Mouse (Mus musculus): ENCODE measurements around the gene Gm20388. TPM values are rescaled to one million over a fixed set of nuclear protein-coding genes. Genes with fewer than 3 reads are reported as not detected.

Gm20388 gene
- polyA plus RNA-seq, 1 experiment from 2014 or later = 47.1 TPM

DNA sequence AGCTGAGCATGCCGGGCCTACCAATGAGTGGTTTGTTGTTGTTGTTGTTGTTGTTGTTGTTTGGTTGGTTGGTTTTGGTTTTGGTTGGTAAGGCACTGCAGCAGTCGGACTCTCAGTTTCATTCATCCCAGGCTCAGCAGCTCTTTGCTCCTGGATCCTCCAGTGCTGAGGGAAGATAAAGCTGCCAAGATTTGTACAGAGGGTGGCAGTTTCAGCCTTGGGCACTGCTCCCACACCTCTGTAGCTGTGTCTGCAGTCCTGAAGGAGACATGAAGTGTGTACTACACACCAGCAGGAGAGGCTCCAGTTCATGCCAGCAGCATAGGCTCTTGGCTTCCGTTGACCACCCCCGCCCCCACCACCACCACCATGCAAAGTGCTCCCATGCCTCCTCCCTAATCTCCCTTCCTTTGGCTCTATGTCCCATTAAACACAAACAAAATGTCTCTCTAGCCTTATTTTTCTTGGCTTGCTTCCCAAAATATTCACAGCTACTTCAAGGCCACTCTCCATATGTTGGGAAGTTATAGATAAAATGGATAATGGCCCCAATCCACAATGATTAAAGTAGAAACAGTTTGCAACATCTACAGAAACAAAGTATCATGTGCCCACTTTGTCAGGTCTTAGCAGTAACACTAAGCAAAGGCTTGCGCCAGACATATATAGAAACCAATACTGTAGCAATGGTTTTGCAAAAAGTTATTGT, 3740.9 kb downstream of the Gm20388 start:
- no peaks in the 10 kb centered on the region for H3K36me3 ChIP-seq (ENCODE audit: inconsistent target)
- H3K27ac ChIP-seq = no peak overlapping the region
- 86% methylated on average over 4 of the region's 5 CpGs for WGBS (ENCODE audit: missing documents)
- H3K79me2 ChIP-seq (ENCODE audit: inconsistent target) = no peaks in the 10 kb centered on the region
- no peak overlapping the region for H3K4me3 ChIP-seq (ENCODE audit: inconsistent target)

DNA sequence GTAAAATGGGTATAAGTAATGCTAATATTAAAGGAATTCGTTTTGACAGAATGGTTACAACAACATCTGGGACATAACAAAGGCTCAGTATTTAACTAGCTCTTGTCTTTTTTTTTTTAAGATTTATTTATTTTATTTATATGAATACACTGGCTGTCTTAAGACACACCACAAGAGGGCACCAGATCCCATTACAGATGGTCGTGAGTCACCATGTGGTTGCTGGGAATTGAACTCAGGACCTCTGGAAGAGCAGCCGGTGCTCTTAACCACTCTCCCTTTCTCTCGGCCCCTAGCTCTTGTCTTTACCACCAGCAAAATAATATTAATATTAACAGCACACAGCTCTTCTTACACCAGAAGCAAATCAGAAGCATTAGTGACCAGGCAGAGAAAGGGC, 3742.0 kb downstream of the Gm20388 start:
- Histone ChIP-seq H3K36me3 (ENCODE audit: inconsistent target) (no peaks in the 10 kb centered on the region), H3K4me3 (ENCODE audit: inconsistent target) (no peak overlapping the region), H3K79me2 (ENCODE audit: inconsistent target) (no peaks in the 10 kb centered on the region), H3K27ac (no peak overlapping the region)
- WGBS (ENCODE audit: missing documents) = 79% methylated on average over 4 of the region's 4 CpGs

DNA sequence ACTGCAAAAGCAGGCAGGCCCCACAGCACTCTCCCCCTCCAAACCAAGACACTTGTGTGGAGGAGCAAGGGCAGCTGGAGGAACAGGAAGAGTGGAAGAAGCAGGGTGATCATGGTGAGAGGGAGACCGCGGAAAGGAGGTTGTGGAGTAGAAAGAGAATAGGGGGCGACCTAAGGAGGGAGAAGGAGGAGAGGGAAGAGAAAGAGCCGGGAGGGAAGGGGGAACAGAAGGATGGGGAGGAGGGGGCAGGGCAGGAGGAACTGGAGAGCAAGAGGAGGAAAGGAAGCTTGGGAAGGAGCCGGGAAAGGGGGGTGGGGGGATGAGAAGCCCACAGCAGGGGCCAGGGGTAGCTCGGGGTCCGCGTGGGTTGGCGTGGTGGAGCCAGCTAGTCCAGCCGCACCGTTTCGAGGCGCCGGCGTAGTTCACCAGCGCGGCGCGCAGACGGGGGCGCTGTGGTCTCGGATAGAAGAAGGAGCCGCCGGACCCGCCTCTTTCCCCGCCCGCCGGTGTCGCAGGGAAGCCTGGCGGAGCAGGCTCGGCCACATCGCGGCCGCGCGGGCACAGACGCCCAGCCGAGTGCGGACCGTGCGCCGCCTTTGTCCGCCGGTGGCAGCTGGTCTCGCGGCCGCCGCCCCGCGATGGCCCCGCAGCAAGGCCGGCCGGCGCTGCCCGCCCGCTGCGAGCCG, 3742.8 kb downstream of the Gm20388 start, which contains the start of gene Rhou:
Gene Rhou (plus strand): TSS at position 622 of the 686 bp plus-strand sequence.
- Histone ChIP-seq H3K4me3 (ENCODE audit: inconsistent target) (no peak within 1 kb of the TSS), H3K27ac (no peak within 1 kb of the TSS), H3K36me3 (ENCODE audit: inconsistent target) (no peaks in the 10 kb centered on the region), H3K79me2 (ENCODE audit: inconsistent target) (no peaks in the 10 kb centered on the region)
- WGBS (ENCODE audit: missing documents) = under 1% methylated on average over 35 of the region's 58 CpGs

DNA sequence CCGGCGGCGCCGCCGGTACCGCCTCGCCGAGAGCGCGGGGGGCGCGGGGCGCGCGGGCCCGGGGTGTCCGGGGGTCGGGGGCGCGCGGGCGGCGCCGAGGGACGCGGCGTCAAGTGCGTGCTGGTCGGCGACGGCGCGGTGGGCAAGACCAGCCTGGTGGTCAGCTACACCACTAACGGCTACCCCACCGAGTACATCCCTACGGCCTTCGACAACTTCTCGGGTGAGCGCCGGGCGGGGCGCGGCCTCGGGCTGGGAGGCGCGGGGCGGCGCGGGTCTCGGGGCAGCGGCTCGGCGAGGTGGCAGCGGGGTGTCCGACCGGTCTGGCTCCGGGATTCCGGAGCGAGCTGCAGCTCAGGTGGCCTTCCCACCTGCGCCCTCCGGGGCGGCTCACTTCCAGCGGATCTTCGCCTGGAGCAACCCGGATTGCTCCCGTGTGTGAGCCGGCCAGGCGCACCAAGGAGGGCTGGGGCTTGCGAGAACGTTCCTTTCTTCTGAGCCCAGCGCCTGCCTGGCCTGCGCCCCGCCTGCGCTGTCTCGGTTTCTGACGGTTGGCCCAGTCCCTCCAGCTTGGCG, 3743.4 kb downstream of the Gm20388 start:
- Histone ChIP-seq H3K4me3 (ENCODE audit: inconsistent target) (no peak overlapping the region), H3K36me3 (ENCODE audit: inconsistent target) (no peaks in the 10 kb centered on the region), H3K27ac (no peak overlapping the region), H3K79me2 (ENCODE audit: inconsistent target) (no peaks in the 10 kb centered on the region)
- 4% methylated on average over 74 of the region's 77 CpGs for WGBS (ENCODE audit: missing documents)

DNA sequence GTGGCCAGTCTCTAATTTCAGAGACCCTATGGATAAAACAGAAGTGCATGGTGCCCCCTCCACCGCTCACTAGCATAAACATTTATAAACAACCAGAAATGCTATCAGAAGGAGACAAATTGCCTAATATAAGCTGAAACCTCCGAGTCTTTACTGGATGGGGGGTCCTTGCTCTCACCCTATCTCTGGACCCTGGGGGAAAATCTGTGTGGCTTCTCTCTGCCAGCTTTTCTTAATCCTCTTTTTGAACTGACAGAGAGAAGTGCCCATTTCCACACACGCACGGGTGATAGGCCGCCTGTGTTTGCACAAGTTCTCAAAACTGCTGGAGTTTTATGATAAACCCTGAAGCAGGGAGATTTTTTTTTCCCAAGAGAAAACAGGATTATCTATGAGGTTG, 3744.1 kb downstream of the Gm20388 start:
- WGBS (ENCODE audit: missing documents) = 71% methylated on average over 5 of the region's 5 CpGs
- H3K36me3 ChIP-seq (ENCODE audit: inconsistent target) = no peaks in the 10 kb centered on the region
- no peak overlapping the region for H3K4me3 ChIP-seq (ENCODE audit: inconsistent target)
- H3K27ac ChIP-seq = no peak overlapping the region
- H3K79me2 ChIP-seq (ENCODE audit: inconsistent target) = no peaks in the 10 kb centered on the region

DNA sequence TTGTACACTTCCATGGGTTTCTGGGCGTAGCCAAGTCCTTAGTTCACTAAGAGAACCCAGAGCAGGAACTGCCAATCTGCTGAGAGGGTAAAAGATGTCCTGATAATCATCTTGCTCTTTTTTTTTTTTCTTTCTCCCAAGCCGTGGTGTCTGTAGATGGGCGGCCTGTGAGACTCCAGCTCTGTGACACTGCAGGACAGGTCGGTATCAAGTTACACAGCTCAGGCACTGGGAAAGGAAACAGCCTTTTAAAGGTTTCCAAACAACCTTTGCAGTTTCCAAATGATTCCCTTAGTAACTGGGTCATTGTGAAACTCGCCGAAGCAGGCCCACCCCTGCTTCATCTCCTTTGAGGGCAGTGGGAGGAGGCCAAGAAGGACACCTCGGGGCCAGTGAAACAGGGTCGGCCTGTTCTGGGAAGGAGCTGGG, 3744.7 kb downstream of the Gm20388 start:
- Histone ChIP-seq H3K4me3 (ENCODE audit: inconsistent target) (no peak overlapping the region), H3K27ac (no peak overlapping the region), H3K79me2 (ENCODE audit: inconsistent target) (no peaks in the 10 kb centered on the region), H3K36me3 (ENCODE audit: inconsistent target) (no peaks in the 10 kb centered on the region)
- 52% methylated on average over 8 of the region's 8 CpGs for WGBS (ENCODE audit: missing documents)

DNA sequence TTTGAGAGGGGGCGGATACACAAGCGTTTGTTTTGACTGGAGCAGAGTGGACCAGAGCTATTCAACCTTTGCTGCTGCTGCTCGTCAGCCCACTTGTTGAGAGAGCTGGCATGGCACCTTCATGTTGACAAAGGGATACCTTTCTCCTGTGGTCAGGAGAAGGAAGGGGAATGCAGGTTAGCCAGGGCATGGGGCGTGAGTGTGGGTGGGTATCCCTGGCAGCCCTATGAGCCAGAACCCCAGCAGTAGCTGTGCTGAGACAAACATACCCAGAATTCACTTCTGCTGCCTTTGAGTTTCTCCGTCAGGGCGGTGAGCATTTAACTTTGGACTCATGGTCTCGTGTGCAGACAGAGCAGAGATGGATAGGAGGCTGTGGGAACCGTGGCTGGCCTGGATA, 3747.2 kb downstream of the Gm20388 start:
- no peak overlapping the region for H3K4me3 ChIP-seq (ENCODE audit: inconsistent target)
- H3K27ac ChIP-seq = no peak overlapping the region
- H3K36me3 ChIP-seq (ENCODE audit: inconsistent target) = no peaks in the 10 kb centered on the region
- WGBS (ENCODE audit: missing documents) = 91% methylated on average over 8 of the region's 8 CpGs
- H3K79me2 ChIP-seq (ENCODE audit: inconsistent target) = no peaks in the 10 kb centered on the region

DNA sequence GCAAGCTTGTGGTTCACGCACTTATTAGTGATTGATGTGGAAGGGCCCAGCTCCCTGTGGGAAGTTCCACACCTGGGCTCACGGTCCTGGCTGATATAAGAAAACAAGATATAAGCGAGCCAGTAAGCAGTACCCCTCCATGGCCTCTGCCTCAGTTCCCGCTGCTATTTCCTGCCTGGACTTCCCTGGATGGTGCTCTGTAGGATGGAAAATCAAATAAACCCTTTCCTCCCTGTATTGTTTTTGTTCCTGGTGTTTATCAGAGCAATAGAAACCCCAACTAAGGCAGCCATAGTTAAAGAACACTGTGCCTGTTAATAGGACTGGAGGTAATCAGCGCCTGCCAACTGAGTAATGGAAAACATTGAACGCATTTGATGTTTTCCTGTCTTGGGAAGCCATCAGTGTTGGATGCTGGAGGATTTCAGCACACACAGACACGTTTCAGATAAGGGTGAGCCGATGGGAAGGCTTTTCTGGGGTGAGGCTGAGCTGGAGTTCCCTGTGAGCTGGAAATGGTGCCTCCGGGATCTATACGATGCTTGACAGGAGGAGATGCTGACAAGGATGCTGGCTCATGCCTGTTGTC, 3748.9 kb downstream of the Gm20388 start:
- H3K27ac ChIP-seq = no peak overlapping the region
- no peaks in the 10 kb centered on the region for H3K79me2 ChIP-seq (ENCODE audit: inconsistent target)
- H3K36me3 ChIP-seq (ENCODE audit: inconsistent target) = no peaks in the 10 kb centered on the region
- 86% methylated on average over 10 of the region's 10 CpGs for WGBS (ENCODE audit: missing documents)
- no peak overlapping the region for H3K4me3 ChIP-seq (ENCODE audit: inconsistent target)

DNA sequence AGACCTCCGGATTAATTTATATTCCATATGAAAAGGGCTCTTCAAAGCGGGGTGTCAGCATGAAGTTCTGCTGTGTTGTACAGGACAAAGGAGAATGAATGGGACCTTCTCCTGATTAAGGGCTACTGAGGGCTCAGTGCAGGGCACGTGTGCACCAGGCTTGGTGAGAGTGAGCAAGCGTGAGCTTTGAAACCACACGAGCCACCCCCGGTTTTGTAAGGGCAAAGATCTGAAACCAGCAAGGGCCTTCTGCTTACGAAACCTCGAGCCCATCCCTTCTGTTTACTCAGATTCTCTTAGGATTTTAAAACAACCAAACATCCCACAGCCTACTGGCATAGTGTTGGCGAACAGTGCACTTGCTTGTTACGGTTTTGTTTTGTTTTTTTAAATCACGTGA, 3750.9 kb downstream of the Gm20388 start:
- no peak overlapping the region for H3K4me3 ChIP-seq (ENCODE audit: inconsistent target)
- WGBS (ENCODE audit: missing documents) = 64% methylated on average over 11 of the region's 11 CpGs
- H3K27ac ChIP-seq = no peak overlapping the region
- H3K79me2 ChIP-seq (ENCODE audit: inconsistent target) = no peaks in the 10 kb centered on the region
- no peaks in the 10 kb centered on the region for H3K36me3 ChIP-seq (ENCODE audit: inconsistent target)

DNA sequence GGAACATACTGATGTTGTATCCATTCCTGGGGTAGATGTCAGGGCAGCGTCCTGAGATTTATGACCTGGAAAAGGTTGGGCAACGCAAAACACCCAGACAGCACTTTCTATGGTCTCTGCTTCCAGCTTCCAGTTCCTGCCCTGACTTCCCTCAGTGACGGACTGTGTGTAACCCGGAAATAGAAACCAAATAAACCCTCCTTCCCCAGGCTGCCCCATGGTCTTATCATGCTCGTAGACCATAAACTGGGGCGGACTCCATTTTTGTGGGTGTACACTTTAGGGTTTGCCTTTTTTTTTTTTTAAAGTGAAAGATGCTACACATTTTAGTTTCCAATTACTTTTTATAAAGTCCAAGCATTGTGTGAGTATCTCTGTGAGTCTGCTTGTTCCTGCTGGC, 3754.9 kb downstream of the Gm20388 start:
- H3K36me3 ChIP-seq (ENCODE audit: inconsistent target) = no peaks in the 10 kb centered on the region
- WGBS (ENCODE audit: missing documents) = 71% methylated on average over 6 of the region's 6 CpGs
- no peak overlapping the region for H3K27ac ChIP-seq
- no peaks in the 10 kb centered on the region for H3K79me2 ChIP-seq (ENCODE audit: inconsistent target)
- H3K4me3 ChIP-seq (ENCODE audit: inconsistent target) = no peak overlapping the region

DNA sequence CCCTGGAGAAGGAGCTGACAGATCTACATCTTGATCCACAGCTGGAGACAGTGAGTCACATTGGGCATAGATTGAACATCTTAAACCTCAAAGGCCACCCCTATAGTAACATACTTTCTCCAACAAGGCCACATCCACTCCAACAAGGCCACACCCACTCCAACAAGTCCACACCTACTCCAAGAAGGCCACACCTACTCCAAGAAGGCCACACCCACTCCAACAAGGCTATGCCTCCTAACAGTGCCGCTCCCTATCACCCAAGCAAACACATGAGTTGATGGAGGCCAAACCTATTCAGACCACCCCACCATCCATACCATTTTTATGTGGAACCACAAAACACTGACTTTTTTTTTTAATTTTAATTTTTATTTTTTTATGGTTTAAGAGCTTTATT, 3756.2 kb downstream of the Gm20388 start:
- Histone ChIP-seq H3K79me2 (ENCODE audit: inconsistent target) (no peaks in the 10 kb centered on the region), H3K4me3 (ENCODE audit: inconsistent target) (no peak overlapping the region), H3K27ac (no peak overlapping the region), H3K36me3 (ENCODE audit: inconsistent target) (no peaks in the 10 kb centered on the region)
- 92% methylated on average over 1 of the region's 1 CpGs for WGBS (ENCODE audit: missing documents)

DNA sequence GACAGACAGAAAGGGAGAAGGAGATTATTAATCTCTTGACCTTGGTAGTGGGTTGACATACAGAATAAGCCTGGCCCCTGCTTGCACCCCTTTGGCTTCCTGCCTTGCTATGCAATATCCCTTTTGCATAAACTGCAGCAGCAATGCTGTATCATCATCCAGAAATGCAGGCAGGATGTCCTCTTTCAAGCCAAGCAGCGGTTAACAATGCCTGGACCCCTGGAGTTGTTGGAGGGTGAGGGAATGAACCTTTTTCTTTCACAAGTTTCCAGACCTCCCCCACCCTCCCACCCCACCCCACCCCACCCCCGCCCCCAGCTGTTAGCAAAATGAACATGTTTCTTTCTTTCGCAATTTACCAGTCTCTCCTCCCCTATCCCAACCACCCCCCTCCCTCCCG, 3758.0 kb downstream of the Gm20388 start:
- 18% methylated on average over 3 of the region's 4 CpGs for WGBS (ENCODE audit: missing documents)
- H3K79me2 ChIP-seq (ENCODE audit: inconsistent target) = no peaks in the 10 kb centered on the region
- no peaks in the 10 kb centered on the region for H3K36me3 ChIP-seq (ENCODE audit: inconsistent target)
- no peak overlapping the region for H3K27ac ChIP-seq
- no peak overlapping the region for H3K4me3 ChIP-seq (ENCODE audit: inconsistent target)

DNA sequence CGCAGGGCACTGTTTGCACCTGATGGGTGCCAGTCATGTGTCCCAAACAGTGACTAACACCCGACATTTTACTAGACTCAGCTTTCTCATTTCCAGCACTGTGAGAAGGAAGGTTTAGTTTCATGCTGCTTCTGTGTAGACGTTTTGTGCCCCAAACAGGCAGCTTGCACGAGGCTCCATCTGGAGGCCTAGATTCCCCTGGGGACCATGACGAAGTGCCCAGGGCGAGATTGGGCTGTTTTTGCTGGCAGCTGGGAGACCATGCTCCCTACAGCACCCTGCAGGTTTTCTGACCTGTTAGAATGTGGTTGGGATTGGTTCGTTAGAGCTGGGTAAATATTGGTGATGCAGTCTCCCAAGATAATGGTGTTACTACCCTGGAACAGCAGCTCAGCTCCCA, 3760.1 kb downstream of the Gm20388 start:
- Histone ChIP-seq H3K79me2 (ENCODE audit: inconsistent target) (no peaks in the 10 kb centered on the region), H3K4me3 (ENCODE audit: inconsistent target) (no peak overlapping the region), H3K27ac (no peak overlapping the region), H3K36me3 (ENCODE audit: inconsistent target) (no peaks in the 10 kb centered on the region)
- WGBS (ENCODE audit: missing documents) = 88% methylated on average over 7 of the region's 7 CpGs

DNA sequence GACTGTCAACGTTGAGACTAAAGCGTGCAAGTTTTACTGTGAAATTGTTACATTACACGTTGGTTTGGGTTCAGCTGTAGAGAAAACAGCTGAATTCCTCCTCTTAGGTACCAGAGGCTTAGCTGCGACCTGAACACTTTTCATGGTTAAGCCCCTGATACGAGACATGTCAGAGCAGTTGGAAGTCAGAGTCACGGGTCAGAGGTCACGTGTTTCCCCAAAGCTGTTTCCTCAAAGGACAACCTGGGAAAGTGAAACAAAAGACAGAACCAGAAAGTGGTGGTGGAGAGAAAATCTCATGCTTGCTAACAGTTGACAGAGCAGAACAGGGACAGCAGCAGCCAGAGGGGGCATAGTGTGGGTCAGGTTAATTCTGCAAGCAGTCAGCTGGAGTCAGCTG, 3760.8 kb downstream of the Gm20388 start:
- Histone ChIP-seq H3K4me3 (ENCODE audit: inconsistent target) (no peak overlapping the region), H3K79me2 (ENCODE audit: inconsistent target) (no peaks in the 10 kb centered on the region), H3K27ac (no peak overlapping the region), H3K36me3 (ENCODE audit: inconsistent target) (no peaks in the 10 kb centered on the region)
- 63% methylated on average over 7 of the region's 7 CpGs for WGBS (ENCODE audit: missing documents)

DNA sequence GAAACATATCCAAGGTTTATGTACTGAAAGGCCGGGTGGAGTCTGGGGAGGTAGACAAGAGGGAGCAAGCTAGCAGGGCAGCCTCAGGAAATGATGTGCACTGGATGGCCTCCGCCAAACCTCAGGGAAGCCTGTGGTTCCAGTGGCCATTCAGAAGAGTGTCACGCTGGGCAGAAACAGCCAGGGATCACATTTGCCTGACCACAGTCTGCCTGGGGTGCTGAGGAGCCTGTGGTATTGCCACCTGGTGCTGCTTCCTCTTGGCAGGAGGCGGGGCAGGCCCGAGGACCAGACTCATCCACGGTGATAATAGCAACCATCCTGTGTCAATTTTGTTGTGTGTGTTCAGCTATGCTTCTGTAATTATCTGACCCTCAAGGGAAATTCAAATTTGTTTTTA, 3762.0 kb downstream of the Gm20388 start:
- H3K4me3 ChIP-seq (ENCODE audit: inconsistent target) = no peak overlapping the region
- no peaks in the 10 kb centered on the region for H3K36me3 ChIP-seq (ENCODE audit: inconsistent target)

More for the DNA sequence above, 3762.0 kb downstream of the Gm20388 start:
- WGBS (ENCODE audit: missing documents) = 20% methylated on average over 6 of the region's 6 CpGs
- Histone ChIP-seq H3K79me2 (ENCODE audit: inconsistent target) (no peaks in the 10 kb centered on the region), H3K27ac (no peak overlapping the region)

Measured in macrophage (primary cell).